Mouse (Mus musculus): ENCODE measurements around the gene Armc5. TPM values are rescaled to one million over a fixed set of nuclear protein-coding genes. Genes with fewer than 3 reads are reported as not detected.

The Armc5 gene
- total RNA-seq, 2 experiments from 2014 or later: 12.2 to 14.7 TPM

GRCm38 (mm10) chr7:128245547-128245946 lies 8.4 kb downstream of the Armc5 start:
- no peak for DNase-seq (ENCODE audit: low spot score in 2 of 2)

- peak; percentile 44 to 53 for DNase-seq (ENCODE audit: low spot score in 2 of 2)
These were observed 9.6 kb downstream of the Armc5 start, which contains the start of gene Tgfb1i1 for GRCm38 (mm10) chr7:128246496-128247391. Gene Tgfb1i1, plus strand, starts transcription at chr7:128246812.

- peak; percentile 86 to 88 for DNase-seq (ENCODE audit: low spot score in 2 of 2)
These were observed 10.3 kb downstream of the Armc5 start for GRCm38 (mm10) chr7:128247443-128247842.

- no peak for DNase-seq (ENCODE audit: low spot score in 2 of 2)
These were observed 11.2 kb downstream of the Armc5 start for GRCm38 (mm10) chr7:128248081-128249042.

GRCm38 (mm10) chr7:128249998-128250397 lies 12.9 kb downstream of the Armc5 start:
- DNase-seq (ENCODE audit: low spot score in 2 of 2): no peak

GRCm38 (mm10) chr7:128251946-128252345 lies 14.8 kb downstream of the Armc5 start:
- no peak for DNase-seq (ENCODE audit: low spot score in 2 of 2)

GRCm38 (mm10) chr7:128252609-128253008 lies 15.5 kb downstream of the Armc5 start:
- peak; percentile 75 to 81 for DNase-seq (ENCODE audit: low spot score in 2 of 2)

- DNase-seq (ENCODE audit: low spot score in 2 of 2): no peak
These were observed 17.8 kb downstream of the Armc5 start for GRCm38 (mm10) chr7:128254978-128255377.

- DNase-seq (ENCODE audit: low spot score in 2 of 2): no peak
These were observed 18.6 kb downstream of the Armc5 start for GRCm38 (mm10) chr7:128255757-128256156.

- no peak for DNase-seq (ENCODE audit: low spot score in 2 of 2)
These were observed 19.7 kb downstream of the Armc5 start for GRCm38 (mm10) chr7:128256783-128257334.

- DNase-seq (ENCODE audit: low spot score in 2 of 2): no peak
These were observed 28.3 kb downstream of the Armc5 start, which contains the start of gene Slc5a2 for GRCm38 (mm10) chr7:128265411-128265810. Gene Slc5a2, plus strand, starts transcription at chr7:128265657.

GRCm38 (mm10) chr7:128266056-128266455 lies 28.9 kb downstream of the Armc5 start:
- DNase-seq (ENCODE audit: low spot score in 2 of 2): no peak

- DNase-seq (ENCODE audit: low spot score in 2 of 2): no peak
These were observed 30.2 kb downstream of the Armc5 start for GRCm38 (mm10) chr7:128267391-128267790.

GRCm38 (mm10) chr7:128267813-128268212 lies 30.7 kb downstream of the Armc5 start:
- no peak for DNase-seq (ENCODE audit: low spot score in 2 of 2)

GRCm38 (mm10) chr7:128270431-128270850 lies 33.3 kb downstream of the Armc5 start:
- DNase-seq (ENCODE audit: low spot score in 2 of 2): no peak

GRCm38 (mm10) chr7:128271496-128271895 lies 34.4 kb downstream of the Armc5 start:
- no peak for DNase-seq (ENCODE audit: low spot score in 2 of 2)

GRCm38 (mm10) chr7:128276051-128276450 lies 38.9 kb downstream of the Armc5 start:
- no peak for DNase-seq (ENCODE audit: low spot score in 2 of 2)

GRCm38 (mm10) chr7:128279750-128280149 lies 42.6 kb downstream of the Armc5 start:
- no peak for DNase-seq (ENCODE audit: low spot score in 2 of 2)

- no peak for DNase-seq (ENCODE audit: low spot score in 2 of 2)
These were observed 44.6 kb downstream of the Armc5 start for GRCm38 (mm10) chr7:128281765-128282164.

GRCm38 (mm10) chr7:128282532-128283244 lies 45.5 kb downstream of the Armc5 start:
- DNase-seq (ENCODE audit: low spot score in 2 of 2): no peak

All from left cerebral cortex, adult 18-20 months (tissue).